Mouse (Mus musculus) CH12.LX (cell line): ENCODE measurements around the gene B3galt4.

ENCODE experiments used
- CHD2 ChIP-seq: IDR thresholded peaks from 2 replicates; pipeline ENCODE4 v1.6.1; 2011; ENCODE audit warnings: low read length, improper control_type of control experiment
- CTCF ChIP-seq, 2 experiments: IDR thresholded peaks in 1 of 2; conservative IDR thresholded peaks in 1 of 2; 2 replicates each; pipeline ENCODE4 v1.5.1; 2011 to 2012; ENCODE audit warnings: low read depth in 2 of 2, low read length in 2 of 2, improper control_type of control experiment in 1 of 2, inconsistent platforms in 1 of 2, mild to moderate bottlenecking in 1 of 2, moderate library complexity in 1 of 2
- UBTF ChIP-seq: IDR thresholded peaks from 2 replicates; pipeline ENCODE4 v1.6.1; 2012; ENCODE audit warnings: low read depth, mild to moderate bottlenecking, inconsistent platforms, low read length, improper control_type of control experiment, moderate library complexity
- USF2 ChIP-seq: conservative IDR thresholded peaks from 2 replicates; pipeline ENCODE4 v1.6.1; 2011; ENCODE audit warnings: low read depth, low read length, improper control_type of control experiment
- ZKSCAN1 ChIP-seq: IDR thresholded peaks from 2 replicates; pipeline ENCODE4 v1.6.1; 2012; ENCODE audit warnings: low read depth, inconsistent platforms, low read length, improper control_type of control experiment, borderline replicate concordance

GRCm38 (mm10) chr17:33978631-33979031 lies 27.3 kb upstream of the B3galt4 start:
- TF ChIP-seq USF2: no peak
- no peak for TF ChIP-seq CTCF (conservative IDR thresholded peaks at IDR 0.05 in 1 of 2, IDR thresholded peaks at IDR 0.05 in 1 of 2; ENCODE audit: low read depth in 2 of 2, low read length in 2 of 2)
- TF ChIP-seq ZKSCAN1: no peak
- no peak for TF ChIP-seq UBTF
- TF ChIP-seq CHD2: peak; percentile 77; the same call in 1 of the 2 replicates
